Mouse (Mus musculus): ENCODE measurements around the gene Panx2. TPM values are rescaled to one million over a fixed set of nuclear protein-coding genes. Genes with fewer than 3 reads are reported as not detected.

Panx2 gene
- 0.67 and 0.78 TPM in 2 replicates for polyA plus RNA-seq (2012; rRNA removed)

DNA sequence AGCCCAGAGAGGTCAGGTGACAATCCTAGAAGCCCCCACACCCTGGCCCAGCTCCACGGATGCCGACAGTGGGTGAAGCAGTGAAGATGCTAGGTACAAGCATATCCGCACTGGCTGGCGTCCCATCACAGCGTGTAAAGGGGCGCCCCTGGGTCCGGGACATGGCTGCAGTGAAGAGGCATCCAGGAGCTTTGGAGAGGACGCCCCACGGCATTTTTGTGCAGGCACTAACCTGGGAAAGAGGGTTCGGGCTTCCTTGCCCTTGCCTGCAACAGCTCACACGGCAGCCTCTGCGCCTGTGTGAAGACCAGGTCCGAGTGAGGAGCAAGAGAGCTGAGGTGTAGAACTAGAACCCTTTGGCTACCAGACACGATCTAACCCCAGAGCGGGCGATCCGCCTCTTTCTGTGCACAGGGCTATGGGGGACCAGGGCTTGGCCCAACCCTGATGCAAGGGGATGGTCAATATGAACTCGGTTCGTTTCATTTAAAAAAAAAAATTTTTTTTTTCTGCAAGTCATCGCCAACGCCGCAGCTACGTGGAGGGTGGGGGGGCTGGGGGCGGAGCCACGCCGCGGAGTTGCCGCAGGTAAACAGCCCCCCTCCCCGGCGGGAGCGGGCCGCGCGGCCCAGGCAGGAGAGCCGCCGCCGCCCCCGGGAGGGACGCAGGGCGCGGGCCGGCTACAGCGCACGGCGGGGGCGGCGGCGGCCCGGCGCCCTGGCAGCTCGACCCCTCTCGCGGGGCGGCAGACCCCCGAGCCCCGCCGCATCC lies at the start of gene Panx2:
Gene Panx2 (plus strand): TSS at position 574 of the 771 bp plus-strand sequence.
- peak; percentile 20 for DNase-seq (ENCODE audit: low spot score)

DNA sequence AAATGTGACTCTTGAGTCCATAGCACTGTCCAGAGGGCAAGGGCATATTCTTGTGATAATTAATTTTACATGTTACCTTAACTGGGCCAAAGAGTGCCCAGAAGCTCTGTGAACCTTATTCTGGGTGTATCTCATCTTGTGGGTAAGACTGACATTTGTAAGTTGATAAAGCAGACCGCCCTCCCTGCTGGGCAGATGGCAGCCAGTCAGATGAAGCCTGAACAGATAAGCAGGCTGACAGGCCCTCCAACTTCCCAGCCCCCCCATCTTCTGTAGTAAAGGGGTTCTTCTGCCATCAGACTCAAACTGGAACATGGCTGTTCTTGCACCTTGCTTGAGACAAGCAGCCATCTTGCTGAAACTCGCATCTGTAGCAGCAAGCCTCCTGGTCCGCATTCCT lies 42.8 kb upstream of the Panx2 start:
- DNase-seq (ENCODE audit: low spot score), result no peak

DNA sequence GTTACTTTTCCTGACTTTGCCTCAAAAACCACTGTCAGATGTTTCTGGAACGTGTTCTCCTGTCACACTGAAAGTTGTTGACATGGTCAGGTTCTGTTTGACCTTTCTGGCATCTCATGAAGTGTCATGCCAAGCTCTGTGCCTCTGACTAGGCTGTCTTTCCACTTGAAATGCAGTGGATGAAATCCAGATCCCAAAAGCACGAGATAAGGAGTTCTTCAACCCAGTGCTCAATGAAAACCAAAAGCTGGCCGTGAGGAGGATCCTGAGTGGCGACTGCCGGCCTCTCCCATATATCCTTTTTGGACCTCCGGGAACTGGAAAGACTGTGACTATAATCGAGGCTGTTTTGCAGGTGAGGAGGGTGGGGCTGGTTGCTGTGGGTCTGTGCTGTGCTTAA lies 39.4 kb upstream of the Panx2 start:
- no peak for DNase-seq (ENCODE audit: low spot score)

DNA sequence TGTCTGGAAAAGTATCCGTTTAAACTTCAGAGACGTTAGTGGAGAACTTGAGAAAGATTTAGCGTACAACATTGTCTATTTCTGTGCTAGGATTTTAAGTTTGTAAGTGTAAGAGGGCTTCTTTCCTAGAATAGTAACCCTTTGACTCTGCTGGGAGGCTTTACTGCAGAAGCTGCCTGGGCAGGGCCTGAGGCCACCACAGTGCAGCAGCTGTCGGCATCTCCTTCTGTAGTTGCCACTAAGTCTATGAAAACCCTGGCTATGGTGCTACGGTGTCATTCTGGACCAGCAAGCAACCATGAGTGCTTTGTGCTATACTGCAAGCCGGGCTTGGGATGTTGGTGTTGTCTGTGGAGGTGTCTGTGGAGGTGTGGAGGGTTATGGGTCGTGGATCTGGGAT lies 39.0 kb upstream of the Panx2 start:
- no peak for DNase-seq (ENCODE audit: low spot score)

DNA sequence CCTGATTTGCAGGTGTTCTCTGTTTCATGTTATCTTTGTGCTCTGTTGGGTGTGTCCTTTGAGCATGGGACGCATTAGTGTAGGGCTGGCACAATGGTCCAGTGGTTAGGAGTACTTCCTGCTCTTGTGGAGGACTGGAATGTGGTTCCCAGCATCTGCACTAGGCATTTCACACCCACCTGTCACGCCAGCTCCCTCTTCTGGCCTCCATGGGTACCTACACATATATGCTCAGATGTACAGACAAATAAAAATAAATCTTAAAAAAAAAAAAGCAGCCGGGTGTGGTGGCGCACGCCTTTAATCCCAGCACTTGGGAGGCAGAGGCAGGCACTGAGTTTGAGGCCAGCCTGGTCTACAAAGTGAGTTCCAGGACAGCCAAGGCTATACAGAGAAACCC lies 15.2 kb upstream of the Panx2 start:
- no peak for DNase-seq (ENCODE audit: low spot score)

DNA sequence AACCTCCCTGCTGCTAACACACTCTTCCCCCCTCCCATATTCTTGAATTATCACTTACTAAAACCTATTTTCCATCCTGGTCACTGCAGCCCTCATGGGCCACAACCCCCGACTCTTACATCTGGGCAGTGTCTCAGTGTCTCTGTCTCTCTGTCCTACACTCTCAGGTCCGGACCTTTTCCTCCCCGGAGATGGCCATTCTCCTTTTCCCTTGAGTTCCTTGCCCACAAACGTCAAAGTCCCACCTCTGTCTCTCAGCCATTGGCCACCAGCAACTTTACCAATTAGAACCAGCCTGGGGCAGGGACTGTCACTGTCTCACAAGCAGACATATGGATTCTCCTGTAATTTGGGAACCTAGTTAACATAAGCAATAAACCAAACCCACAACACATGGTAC lies 13.2 kb upstream of the Panx2 start:
- no peak for DNase-seq (ENCODE audit: low spot score)

DNA sequence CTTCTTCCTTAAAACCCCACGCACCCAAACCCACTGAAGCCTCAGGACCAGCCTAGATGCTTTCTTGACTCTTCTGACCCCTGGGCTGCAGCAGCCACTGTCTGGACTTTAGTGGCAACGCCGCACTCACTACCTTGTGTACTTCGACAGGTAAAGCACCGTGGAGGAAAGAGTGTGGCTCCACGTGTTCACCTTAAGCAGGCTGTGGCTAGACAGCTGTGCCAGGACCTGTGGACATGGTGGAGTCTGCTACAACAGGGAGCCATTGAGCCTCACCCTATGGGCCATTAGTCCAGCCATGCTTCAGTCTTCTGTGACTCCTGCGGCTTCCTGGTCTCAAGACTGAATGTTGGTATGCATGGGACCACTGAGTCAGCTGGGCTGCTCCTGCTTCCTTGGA lies 4.9 kb upstream of the Panx2 start:
- DNase-seq (ENCODE audit: low spot score), result no peak

DNA sequence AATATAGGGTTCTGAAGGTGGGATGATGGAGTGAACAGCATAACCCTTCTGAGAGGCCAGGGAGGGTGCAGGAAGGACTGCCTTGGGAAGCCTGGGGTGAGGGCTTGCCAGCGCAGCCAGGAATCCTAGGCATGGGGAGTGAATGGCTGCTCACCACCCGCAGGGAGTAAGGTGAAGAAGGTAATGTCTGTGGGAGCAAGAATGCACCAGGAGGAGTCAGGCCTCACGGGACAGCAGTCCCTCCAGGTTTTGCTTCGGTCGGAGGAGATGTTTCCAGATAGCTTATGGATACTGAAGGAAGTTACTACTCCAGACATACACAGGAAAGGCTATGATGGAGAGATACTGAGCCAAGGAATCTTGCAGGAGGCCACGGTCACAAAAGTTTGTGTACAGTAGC lies 798 bp upstream of the Panx2 start:
- DNase-seq (ENCODE audit: low spot score), result peak; percentile 13

DNA sequence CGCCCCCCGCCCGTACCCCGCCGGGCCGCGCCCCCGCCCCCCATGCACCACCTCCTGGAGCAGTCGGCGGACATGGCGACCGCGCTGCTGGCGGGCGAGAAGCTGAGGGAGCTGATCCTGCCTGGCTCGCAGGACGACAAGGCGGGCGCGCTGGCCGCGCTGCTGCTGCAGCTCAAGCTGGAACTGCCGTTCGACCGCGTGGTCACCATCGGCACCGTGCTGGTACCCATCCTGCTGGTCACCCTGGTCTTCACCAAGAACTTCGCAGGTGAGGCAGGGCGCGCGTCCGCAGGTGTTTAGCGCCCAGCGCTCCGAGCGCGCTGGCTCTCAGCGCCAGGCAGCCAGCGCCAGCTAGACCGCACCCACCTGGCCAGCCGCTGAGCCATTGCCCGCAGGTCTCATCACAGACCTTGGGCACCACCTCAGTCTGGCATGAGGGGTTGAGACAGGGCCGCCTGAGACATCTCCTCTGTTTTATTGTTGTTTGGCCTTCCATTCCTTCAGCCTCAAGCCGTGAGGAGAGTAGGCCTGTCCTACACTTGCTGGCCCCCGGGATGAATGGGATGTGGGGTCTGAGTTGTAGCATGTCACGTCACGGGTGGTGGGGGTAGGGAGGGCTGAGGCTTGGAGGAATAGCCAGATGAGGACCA lies 623 bp downstream of the Panx2 start:
- peak; percentile 31 for DNase-seq (ENCODE audit: low spot score)

DNA sequence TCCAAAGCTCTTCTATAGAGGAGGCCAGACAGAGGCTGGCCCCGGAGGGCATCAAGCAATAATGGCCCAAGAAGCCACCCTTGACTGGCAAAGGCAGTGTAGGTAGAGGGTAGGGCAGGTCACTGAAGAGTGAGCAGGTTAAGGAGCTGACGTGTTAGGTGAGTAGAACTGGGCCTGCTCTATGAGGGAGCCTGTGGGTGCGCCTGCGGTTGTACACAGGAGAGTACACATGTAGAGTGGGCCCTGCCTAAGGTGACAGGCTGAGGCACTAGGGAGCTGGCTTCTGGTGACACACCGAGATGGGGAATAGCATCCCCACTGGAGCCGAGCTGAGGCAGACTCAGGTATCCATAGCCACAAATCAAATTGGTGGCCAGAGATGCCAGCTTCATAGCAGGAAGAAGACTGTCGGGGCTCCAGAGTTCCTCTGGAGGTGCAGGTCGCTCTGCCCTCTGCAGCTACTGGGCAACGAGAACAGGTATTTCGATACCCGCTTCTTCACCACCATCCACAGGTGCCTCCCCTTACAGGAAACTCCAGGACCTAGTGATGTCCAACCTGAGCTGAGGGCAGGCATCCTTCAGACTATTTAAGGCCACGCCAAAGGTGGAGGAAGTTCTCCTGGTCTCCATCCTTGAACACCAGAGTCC lies 1.4 kb downstream of the Panx2 start:
- DNase-seq (ENCODE audit: low spot score), result peak; percentile 16

DNA sequence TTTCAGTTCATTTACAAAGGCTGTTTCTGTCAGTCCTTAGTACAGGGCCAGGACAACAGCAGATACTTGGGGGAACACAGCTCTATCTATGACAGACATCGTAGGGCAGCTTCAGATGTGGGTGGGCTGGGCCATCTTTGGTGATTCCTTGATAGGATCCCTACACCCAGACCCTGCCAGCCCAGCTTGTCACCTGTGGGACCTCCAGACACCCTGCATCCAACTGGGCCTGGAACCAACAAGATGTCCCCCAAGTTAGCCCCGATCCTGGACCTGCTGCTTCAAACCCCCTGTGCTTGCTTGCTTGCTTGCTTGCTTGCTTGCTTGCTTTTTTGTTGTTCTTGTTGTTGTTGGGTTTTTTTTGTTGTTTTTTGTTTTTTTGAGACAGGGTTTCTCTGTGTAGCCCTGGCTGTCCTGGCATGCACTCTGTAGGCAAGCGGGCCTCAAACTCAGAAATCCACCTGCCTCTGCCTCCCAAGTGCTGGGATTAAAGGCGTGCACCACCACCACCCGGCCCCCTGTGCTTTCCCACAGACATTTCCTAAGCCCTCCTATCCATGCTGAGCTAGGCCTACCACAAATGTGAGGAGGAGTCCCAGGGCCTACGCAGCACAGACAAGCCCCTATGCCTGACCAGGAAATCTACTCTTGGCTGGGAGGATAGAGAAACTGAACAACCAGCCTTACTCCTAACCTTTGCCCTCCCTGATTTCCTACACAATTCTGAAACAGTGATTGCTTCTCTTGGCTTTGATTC lies 2.4 kb downstream of the Panx2 start:
- peak; percentile 12 for DNase-seq (ENCODE audit: low spot score)

DNA sequence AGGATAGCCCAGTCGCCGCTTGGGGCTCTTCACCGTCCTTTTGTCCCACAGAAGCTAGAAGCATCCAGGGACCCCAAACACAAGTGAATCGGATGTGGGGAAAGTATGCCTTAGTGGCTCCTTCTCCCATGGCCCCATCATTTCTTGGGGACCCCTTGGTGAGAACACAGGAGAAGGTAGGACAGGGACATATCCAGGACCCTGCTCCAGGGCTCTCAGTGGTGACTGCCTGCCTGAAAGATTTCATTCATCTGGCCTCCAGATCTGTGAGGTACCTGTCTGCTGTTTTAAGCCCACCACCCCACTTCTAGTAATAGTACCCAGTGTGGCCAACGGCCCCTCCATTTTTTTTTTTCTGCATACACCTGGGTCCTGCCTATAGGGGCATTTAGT lies 3.0 kb downstream of the Panx2 start:
- peak; percentile 10 for DNase-seq (ENCODE audit: low spot score)

DNA sequence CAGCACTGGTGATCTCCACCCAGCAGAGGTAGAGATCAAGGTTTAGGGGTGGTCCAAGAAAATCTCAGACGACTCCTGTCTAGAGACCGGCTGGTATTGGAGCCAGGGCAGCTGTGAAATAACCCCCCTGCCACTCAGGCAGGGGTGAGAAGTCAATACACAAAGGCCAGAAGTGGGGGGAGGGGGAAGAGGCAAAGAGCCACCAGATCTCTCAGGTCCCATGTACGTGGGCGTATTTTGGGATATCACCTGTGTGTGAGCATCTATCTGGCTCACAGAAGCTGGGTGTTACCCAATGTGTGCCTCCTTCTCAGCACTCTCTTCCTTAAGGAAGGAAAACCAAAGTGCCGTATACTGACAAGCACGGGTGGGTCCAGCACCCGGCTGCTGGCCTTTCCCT lies 3.5 kb downstream of the Panx2 start:
- DNase-seq (ENCODE audit: low spot score), result peak; percentile 9

DNA sequence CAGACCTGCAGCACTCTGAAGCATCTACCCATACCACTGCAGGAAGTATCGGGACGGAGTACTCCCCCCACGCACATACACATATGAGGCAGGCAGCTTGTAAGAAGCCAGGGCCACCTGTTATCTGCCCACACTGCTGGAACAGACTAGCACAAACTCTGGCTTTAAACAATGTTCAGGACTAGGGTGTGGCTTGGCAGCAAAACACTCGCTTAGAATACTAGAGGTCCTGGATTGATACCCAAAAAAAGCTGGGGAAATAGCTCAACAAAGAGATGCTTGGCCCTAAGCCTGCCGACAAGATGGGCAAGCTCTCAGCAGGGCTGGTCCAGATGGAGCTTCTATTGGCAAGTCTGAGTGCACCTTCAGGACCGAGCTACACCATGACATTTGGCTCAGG lies 4.0 kb downstream of the Panx2 start:
- DNase-seq (ENCODE audit: low spot score), result peak; percentile 9

DNA sequence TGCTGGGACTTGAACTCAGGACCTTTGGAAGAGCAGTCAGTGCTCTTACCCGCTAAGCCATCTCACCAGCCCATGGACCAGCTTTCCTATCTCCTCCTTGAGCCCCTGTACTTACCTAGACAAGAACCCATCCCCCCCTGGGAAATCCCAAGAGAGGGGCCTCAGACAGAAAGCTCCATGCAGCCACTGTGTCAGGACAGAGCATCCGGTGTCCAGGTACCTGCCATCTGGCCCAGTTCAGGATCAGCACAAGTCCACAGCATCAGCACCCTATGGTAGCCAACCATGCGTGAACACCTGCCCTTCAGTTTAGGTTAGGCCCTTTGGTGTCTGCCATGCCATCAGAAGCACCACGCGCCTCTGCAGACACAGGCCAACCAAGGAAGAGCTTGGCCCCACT lies 5.4 kb downstream of the Panx2 start:
- DNase-seq (ENCODE audit: low spot score), result peak; percentile 6

DNA sequence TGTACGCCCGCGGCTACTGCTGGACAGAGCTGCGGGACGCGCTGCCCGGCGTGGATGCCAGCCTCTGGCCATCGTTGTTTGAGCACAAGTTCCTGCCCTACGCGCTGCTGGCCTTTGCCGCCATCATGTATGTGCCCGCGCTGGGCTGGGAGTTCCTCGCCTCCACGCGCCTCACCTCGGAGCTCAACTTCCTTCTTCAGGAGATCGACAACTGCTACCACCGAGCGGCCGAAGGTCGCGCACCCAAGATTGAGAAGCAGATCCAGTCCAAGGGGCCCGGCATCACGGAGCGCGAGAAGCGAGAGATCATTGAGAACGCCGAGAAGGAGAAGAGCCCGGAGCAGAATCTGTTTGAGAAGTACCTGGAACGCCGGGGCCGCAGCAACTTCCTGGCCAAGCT lies 8.1 kb downstream of the Panx2 start:
- DNase-seq (ENCODE audit: low spot score), result no peak

DNA sequence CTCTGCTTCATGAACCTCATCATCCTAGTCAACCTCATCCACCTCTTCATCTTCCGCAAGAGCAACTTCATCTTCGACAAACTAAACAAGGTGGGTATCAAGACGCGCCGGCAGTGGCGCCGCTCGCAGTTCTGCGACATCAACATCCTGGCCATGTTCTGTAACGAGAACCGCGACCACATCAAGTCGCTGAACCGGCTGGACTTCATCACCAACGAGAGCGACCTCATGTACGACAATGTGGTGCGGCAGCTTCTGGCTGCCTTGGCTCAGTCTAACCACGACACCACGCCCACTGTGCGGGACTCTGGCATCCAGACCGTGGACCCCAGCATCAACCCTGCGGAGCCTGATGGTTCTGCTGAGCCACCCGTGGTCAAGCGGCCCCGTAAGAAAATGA lies 8.7 kb downstream of the Panx2 start:
- DNase-seq (ENCODE audit: low spot score), result no peak

DNA sequence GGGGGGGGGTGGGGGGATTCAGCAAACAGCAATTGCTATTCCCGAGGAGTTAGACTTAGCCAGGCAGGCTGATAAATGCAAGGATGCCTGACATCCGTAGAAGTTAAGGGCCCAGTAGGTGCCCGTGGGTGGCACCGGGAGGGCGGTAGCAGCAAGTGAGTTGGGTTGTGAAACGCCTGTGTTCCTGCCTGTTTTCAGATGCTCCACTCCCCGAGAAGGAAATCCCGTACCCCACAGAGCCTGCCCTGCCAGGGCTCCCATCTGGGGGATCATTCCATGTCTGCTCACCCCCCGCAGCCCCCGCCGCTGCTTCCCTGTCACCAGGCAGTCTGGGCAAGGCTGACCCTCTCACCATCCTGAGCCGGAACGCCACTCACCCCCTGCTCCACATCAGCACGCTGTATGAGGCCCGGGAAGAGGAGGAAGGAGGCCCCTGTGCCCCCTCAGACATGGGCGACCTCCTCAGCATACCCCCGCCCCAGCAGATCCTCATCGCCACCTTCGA lies 9.9 kb downstream of the Panx2 start:
- no peak for DNase-seq (ENCODE audit: low spot score)

DNA sequence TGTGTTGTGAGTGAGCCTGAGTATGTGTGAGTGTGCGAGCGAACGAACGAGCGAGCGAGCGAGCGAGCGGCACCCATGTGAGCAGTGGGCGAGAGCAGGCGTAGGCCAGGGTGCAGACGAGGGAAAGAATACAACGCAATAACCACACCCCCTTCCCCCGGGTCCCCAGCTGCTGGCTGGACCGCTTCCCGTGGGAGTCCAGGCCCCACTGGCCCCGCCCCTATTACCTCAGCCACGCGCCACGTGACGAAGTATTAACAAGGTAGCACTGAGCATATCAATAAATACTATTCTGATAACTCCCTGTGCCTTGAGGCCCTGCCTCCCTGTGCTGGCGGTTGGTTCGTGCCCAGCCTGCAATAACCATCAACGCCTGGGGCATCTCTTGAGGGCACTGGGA lies 11.1 kb downstream of the Panx2 start:
- DNase-seq (ENCODE audit: low spot score), result no peak

DNA sequence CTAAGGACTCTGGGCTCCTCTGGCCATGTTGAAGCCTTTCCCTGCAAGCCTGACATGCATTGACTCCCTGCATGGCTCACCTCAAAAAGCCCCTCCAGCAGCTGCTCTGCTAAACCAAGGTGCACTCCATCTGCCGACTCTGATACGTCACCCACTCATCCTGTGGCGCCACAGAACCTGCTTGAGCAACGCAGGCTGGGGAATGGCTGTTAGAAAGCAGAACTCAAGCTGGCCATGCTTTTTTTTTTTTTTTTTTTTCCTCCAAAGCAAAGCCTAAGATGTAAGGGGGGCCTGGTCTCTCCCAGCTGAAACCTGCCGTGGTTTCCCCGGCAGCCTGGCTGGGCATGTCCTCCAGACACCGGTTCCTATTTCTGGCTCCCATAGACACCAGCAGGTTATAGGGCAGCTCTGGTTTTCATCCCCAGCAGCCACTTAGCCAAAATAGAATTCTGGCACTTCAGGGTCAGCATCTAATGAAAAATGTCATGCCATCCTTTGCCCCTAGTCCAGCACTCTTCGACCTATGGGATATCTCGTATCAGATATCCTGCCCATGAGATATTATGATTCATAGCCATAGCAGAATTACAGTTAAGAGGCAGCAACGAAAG lies 14.6 kb downstream of the Panx2 start:
- DNase-seq (ENCODE audit: low spot score), result no peak

DNA sequence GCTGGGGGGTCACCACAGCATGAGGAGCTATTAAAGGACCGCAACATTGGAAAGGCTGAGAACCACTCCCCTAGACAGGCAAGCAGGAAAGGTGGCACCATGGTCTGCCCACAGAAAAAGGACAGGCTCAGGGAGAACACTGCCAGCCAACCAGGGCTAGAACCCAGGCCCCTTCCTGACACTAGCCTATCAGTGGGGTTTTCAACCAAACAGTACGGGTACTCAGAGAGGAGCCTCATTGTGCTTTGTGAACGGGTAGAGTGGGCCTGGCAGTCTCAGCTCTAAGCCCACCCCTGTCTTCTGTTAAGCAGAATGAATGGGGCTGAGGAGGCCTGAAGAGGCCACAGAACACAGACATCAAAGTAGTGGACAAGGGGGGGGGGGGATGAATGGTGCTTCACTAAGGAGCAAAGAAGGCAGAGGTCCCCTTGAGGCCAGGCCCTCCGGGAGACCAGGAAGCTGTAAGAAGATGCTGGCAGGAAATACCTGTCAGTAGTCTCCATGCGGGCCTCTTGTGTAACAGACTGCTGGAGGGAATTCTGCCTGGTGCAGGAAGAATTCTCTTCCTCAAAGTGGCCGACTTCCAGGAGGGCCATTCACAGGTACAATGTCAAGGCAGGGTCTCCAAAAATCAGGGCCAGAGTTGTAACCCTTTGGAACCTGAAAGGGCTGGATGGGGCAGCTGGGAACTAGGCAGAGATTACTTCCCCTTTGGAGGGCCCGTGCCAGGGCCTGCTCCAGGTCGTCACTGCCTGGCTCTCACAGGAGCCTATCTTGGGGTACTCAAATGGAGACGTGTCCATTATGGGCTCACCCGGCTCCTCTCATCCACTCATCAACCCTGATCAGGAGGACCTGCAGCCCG lies 15.3 kb downstream of the Panx2 start, which contains the start of gene Trabd:
Gene Trabd (plus strand): TSS at position 512 of the 865 bp plus-strand sequence.
- no peak for DNase-seq (ENCODE audit: low spot score)

All from urinary bladder, adult 2 months (tissue).